Mouse (Mus musculus): ENCODE data around the gene Ankrd37. TPM values are rescaled to one million over a fixed set of nuclear protein-coding genes. Genes with fewer than 3 reads are reported as not detected.

Gene Ankrd37
- total RNA-seq, 2 experiments from 2014 or later = 6.8 to 9.5 TPM

- peak; percentile 99 for DNase-seq (ENCODE audit: low spot score in 2 of 2)
These were observed 30.2 kb downstream of the Ankrd37 start, which contains the start of the genes 1700029J07Rik and Ufsp2 for GRCm38 (mm10) chr8:45975126-45975836. Gene 1700029J07Rik (minus strand): TSS chr8:45975252. Gene Ufsp2 (plus strand): TSS chr8:45975528.

GRCm38 (mm10) chr8:45973988-45974505, 31.5 kb downstream of the Ankrd37 start:
- DNase-seq (ENCODE audit: low spot score in 2 of 2) = no peak

- DNase-seq (ENCODE audit: low spot score in 2 of 2) = no peak
These were observed 34.6 kb downstream of the Ankrd37 start for GRCm38 (mm10) chr8:45970894-45971293.

GRCm38 (mm10) chr8:45950622-45951021, 54.9 kb downstream of the Ankrd37 start:
- no peak for DNase-seq (ENCODE audit: low spot score in 2 of 2)

Other genes starting within 250 kb of the Ankrd37 start
- 1 to 10 TPM; 1.8 to 2.4 TPM for gene Pdlim3, start 120.2 kb downstream of the Ankrd37 start, total RNA-seq (2021)
- 1 to 10 TPM; 1.2 to 1.3 TPM for gene Ccdc110, start 71.1 kb downstream of the Ankrd37 start, total RNA-seq (2021)
- 1 to 10 TPM; 2.0 to 2.4 TPM for gene 1700029J07Rik, start 30.5 kb downstream of the Ankrd37 start, total RNA-seq (2021)
- 10 to 100 TPM; 56.4 to 58.1 TPM for gene Ufsp2, start 30.2 kb downstream of the Ankrd37 start, total RNA-seq (2021)
- under 1 TPM; 0.26 to 0.30 TPM for gene Lrp2bp, start 6.4 kb downstream of the Ankrd37 start, total RNA-seq (2021)
- 10 to 100 TPM; 24.4 to 27.3 TPM for gene Cfap97, start 146.1 kb upstream of the Ankrd37 start, total RNA-seq (2021)
- gene Snx25, start 146.5 kb upstream of the Ankrd37 start, total RNA-seq (2021) = 10 to 100 TPM; 48.3 to 52.6 TPM
- 100 to 1,000 TPM; 560 to 596 TPM for gene Slc25a4, start 205.6 kb upstream of the Ankrd37 start, total RNA-seq (2021)